Mouse (Mus musculus): ENCODE data around the gene H2-D1. TPM values are rescaled to one million over a fixed set of nuclear protein-coding genes. Genes with fewer than 3 reads are reported as not detected.

The H2-D1 gene
- polyA plus RNA-seq, 1 experiment from 2014 or later: 56.5 TPM

DNA sequence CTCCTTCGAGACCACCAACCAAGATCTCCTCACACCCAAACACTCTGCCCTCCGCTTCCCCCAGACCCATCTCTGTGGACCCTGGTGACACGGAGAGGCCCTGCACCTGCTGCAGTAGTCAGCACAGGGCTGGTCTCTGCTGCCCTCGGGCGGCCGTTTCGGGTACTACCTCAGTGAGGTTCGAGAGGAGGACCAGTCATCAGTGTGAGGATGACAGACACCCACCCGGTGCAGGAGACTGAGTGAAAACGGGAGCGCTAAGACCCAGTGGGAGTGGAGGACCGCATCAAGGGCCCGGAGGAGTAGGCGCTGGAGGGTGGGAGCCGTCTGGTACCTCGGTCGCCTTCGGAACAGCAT is 26.2 kb upstream of the H2-D1 start:
- Histone ChIP-seq H3K4me1 (ENCODE audit: control insufficient read depth, insufficient read depth, low read length) (peaks cover 9% of the 10 kb centered on the region), H3K4me2 (ENCODE audit: low read depth) (peak overlapping the region; percentile 90), H3K27ac (ENCODE audit: low read depth, low read length) (peak overlapping the region; percentile 91), H3K9me3 (ENCODE audit: control insufficient read depth, low read length) (no peaks in the 10 kb centered on the region), H3K9ac (ENCODE audit: low read length) (peak overlapping the region; percentile 89), H3K27me3 (ENCODE audit: control insufficient read depth, insufficient read depth, low read length) (no peaks in the 10 kb centered on the region), H3K36me3 (ENCODE audit: control insufficient read depth, insufficient read depth, low read length) (peaks cover 2% of the 10 kb centered on the region; the same call in 1 of the 2 replicates), H3K4me3 (ENCODE audit: low read depth, low read length) (peak overlapping the region; percentile 64)
- DNase-seq (ENCODE audit: low spot score) (peak; percentile 96), ATAC-seq (ENCODE audit: insufficient read depth, low FRiP score, low TSS enrichment) (peak; percentile 60)
- under 1% methylated on average over 18 of the region's 18 CpGs for WGBS

DNA sequence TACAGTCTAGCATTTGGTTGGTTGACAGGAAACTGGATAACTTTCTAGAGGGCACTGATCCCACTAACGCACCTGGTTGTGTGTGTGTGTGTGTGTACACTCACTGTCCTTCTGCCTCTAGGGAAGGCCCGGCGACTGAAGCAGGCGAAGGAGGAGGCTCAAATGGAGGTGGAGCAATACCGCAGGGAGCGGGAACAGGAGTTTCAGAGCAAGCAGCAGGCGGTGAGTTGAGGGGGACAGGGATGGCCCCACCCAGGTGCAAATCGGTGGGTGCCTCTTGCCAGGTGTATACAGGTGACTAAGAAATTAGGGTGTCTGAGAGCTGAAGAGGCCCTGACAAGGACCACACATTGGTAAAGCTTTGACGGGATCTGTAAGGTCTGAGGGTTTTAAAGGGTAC is 25.5 kb upstream of the H2-D1 start:
- ATAC-seq (ENCODE audit: insufficient read depth, low FRiP score, low TSS enrichment) (no peak), DNase-seq (ENCODE audit: low spot score) (no peak)
- 89% methylated on average over 9 of the region's 9 CpGs for WGBS
- peak overlapping the region; percentile 89 for H3K9ac ChIP-seq (ENCODE audit: low read length)
- peaks cover 2% of the 10 kb centered on the region; the same call in 1 of the 2 replicates for H3K36me3 ChIP-seq (ENCODE audit: control insufficient read depth, insufficient read depth, low read length)
- no peaks in the 10 kb centered on the region for H3K9me3 ChIP-seq (ENCODE audit: control insufficient read depth, low read length)
- H3K4me3 ChIP-seq (ENCODE audit: low read depth, low read length): peak overlapping the region; percentile 64
- no peaks in the 10 kb centered on the region for H3K27me3 ChIP-seq (ENCODE audit: control insufficient read depth, insufficient read depth, low read length)
- peak overlapping the region; percentile 90 for H3K4me2 ChIP-seq (ENCODE audit: low read depth)
- no peak overlapping the region for H3K27ac ChIP-seq (ENCODE audit: low read depth, low read length)
- peaks cover 9% of the 10 kb centered on the region for H3K4me1 ChIP-seq (ENCODE audit: control insufficient read depth, insufficient read depth, low read length)

- Histone ChIP-seq H3K36me3 (ENCODE audit: control insufficient read depth, insufficient read depth, low read length) (peaks cover 2% of the 10 kb centered on the region; the same call in 1 of the 2 replicates), H3K9me3 (ENCODE audit: control insufficient read depth, low read length) (no peaks in the 10 kb centered on the region), H3K4me2 (ENCODE audit: low read depth) (no peak overlapping the region), H3K9ac (ENCODE audit: low read length) (no peak overlapping the region), H3K4me1 (ENCODE audit: control insufficient read depth, insufficient read depth, low read length) (peaks cover 9% of the 10 kb centered on the region), H3K4me3 (ENCODE audit: low read depth, low read length) (no peak overlapping the region), H3K27ac (ENCODE audit: low read depth, low read length) (no peak overlapping the region), H3K27me3 (ENCODE audit: control insufficient read depth, insufficient read depth, low read length) (no peaks in the 10 kb centered on the region)
- 89% methylated on average over 12 of the region's 12 CpGs for WGBS
- no peak for ATAC-seq (ENCODE audit: insufficient read depth, low FRiP score, low TSS enrichment)
- DNase-seq (ENCODE audit: low spot score): no peak
Measured at GRCm38 (mm10) chr17:35237504-35237903, 25.0 kb upstream of the H2-D1 start.

DNA sequence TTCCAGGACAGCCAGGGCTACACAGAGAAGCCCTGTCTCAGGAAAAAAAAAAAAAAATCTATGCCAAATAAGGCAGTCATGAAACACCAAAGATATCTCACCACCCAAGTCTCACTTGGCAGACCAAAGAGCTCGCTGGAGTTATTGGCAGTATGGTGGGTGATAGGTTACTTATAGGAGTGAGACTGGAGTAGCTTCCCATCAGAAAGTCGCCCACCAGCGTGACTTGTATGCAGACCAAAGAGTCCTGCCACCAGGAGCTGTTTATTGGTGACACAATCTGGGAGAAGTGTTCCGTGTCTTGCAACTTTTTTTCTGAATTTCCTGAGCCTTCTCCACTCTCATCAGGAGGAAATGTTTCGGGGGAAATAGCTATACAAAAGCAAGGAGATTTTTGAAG is 22.8 kb upstream of the H2-D1 start:
- H3K4me2 ChIP-seq (ENCODE audit: low read depth): no peak overlapping the region
- DNase-seq (ENCODE audit: low spot score) (no peak), ATAC-seq (ENCODE audit: insufficient read depth, low FRiP score, low TSS enrichment) (no peak)
- no peaks in the 10 kb centered on the region for H3K9me3 ChIP-seq (ENCODE audit: control insufficient read depth, low read length)
- H3K4me1 ChIP-seq (ENCODE audit: control insufficient read depth, insufficient read depth, low read length): peaks cover 22% of the 10 kb centered on the region
- H3K4me3 ChIP-seq (ENCODE audit: low read depth, low read length): no peak overlapping the region
- no peak overlapping the region for H3K27ac ChIP-seq (ENCODE audit: low read depth, low read length)
- no peaks in the 10 kb centered on the region for H3K27me3 ChIP-seq (ENCODE audit: control insufficient read depth, insufficient read depth, low read length)
- H3K36me3 ChIP-seq (ENCODE audit: control insufficient read depth, insufficient read depth, low read length): peaks cover 14% of the 10 kb centered on the region
- 82% methylated on average over 5 of the region's 5 CpGs for WGBS
- no peak overlapping the region for H3K9ac ChIP-seq (ENCODE audit: low read length)

DNA sequence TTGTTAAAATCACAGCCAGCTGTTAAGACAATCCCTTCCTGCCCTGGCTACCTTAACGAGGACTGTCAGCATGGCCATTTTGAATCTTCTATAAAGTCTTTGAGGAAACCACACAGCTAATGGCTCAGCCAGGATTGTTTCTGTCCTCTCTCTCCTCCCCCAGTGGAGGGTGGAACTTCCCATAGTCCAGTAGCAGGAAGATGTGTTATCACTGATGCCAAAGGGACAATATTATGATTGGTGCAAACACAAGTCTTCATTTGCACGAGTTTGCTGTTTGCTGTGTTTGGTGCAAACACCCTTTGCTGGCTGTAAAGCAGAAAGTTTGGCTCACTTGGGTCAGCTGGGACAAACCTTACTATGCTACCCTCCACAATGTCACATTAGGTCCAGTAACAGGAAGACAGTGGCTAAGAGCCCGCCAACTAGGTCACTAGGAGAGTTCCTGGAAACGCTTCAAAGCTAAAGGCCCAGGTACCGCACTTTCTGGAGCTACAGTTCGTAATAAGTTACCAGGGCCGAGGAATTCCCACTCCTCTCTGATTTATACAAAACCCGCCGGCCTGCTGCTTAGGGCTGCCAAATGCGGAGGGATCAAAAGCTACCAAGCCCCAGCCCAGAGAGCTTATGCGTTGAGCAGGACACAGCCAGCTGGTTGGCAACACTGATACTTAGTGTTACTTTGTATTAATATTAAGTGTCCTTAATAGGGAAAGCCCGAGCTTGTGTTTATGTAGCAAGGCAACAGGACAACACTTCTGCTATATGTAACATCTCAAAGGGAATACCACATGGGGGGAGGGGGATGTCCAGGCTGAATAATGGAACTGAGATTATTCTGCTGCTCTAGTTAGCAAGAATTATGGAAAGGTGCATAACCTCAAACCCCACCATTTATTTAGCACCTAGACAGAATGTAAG is 21.9 kb upstream of the H2-D1 start:
- WGBS: 33% methylated on average over 12 of the region's 12 CpGs
- Histone ChIP-seq H3K9ac (ENCODE audit: low read length) (peak overlapping the region; percentile 100), H3K36me3 (ENCODE audit: control insufficient read depth, insufficient read depth, low read length) (peaks cover 20% of the 10 kb centered on the region), H3K4me3 (ENCODE audit: low read depth, low read length) (peak overlapping the region; percentile 82), H3K27me3 (ENCODE audit: control insufficient read depth, insufficient read depth, low read length) (no peaks in the 10 kb centered on the region), H3K4me1 (ENCODE audit: control insufficient read depth, insufficient read depth, low read length) (peaks cover 28% of the 10 kb centered on the region), H3K9me3 (ENCODE audit: control insufficient read depth, low read length) (no peaks in the 10 kb centered on the region), H3K4me2 (ENCODE audit: low read depth) (peak overlapping the region; percentile 89), H3K27ac (ENCODE audit: low read depth, low read length) (peak overlapping the region; percentile 95)
- DNase-seq (ENCODE audit: low spot score) (no peak), ATAC-seq (ENCODE audit: insufficient read depth, low FRiP score, low TSS enrichment) (peak; percentile 3; the same call in 1 of the 2 replicates)

DNA sequence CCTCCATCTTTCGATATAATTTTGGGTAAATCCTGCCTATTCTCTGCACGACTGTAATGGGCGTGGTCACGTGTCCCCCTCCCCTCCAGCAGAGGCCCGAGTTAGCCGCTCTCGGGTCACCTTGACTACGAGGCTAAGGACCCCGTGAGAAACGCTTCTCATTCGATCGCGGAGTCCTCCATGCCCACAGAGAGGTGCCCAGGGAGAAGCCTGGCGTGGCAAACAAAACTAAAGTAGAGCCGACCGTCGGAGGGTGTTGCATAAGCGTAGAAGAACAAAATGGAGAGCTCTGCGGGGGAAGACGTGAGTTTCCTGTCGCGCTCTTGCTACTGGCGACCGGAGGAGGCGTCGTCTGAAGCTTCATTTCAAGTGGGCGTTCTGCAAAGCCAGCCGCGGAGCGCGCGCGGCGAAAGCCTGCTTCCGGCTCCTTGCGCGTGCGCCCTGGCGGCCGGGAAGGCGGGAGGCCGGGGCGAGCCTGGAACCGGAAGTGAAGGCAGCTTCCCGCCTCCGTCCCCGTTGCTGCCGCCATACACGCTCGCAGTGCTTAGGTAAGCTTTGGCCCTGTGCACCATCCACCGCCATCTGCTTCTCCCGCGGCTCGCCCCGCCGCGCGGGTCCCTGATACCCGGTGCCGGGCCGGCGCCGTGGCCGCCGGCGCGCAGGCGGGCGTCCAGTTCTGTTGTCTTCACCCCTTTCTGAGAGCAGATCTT is 21.1 kb upstream of the H2-D1 start, which contains the start of gene Ddx39b:
TSS of gene Ddx39b (plus strand) at position 442 of the 710 bp plus-strand sequence.
- H3K36me3 ChIP-seq (ENCODE audit: control insufficient read depth, insufficient read depth, low read length): peaks cover 24% of the 10 kb centered on the region
- H3K27ac ChIP-seq (ENCODE audit: low read depth, low read length): peak within 1 kb of the TSS; percentile 95
- no peaks in the 10 kb centered on the region for H3K9me3 ChIP-seq (ENCODE audit: control insufficient read depth, low read length)
- under 1% methylated on average over 69 of the region's 69 CpGs for WGBS
- H3K9ac ChIP-seq (ENCODE audit: low read length): peak within 1 kb of the TSS; percentile 100
- H3K4me2 ChIP-seq (ENCODE audit: low read depth): peak within 1 kb of the TSS; percentile 89
- peaks cover 28% of the 10 kb centered on the region for H3K4me1 ChIP-seq (ENCODE audit: control insufficient read depth, insufficient read depth, low read length)
- no peaks in the 10 kb centered on the region for H3K27me3 ChIP-seq (ENCODE audit: control insufficient read depth, insufficient read depth, low read length)
- ATAC-seq (ENCODE audit: insufficient read depth, low FRiP score, low TSS enrichment) (peak; percentile 84), DNase-seq (ENCODE audit: low spot score) (peak; percentile 97)
- H3K4me3 ChIP-seq (ENCODE audit: low read depth, low read length): peak within 1 kb of the TSS; percentile 82

- peak; percentile 80 for DNase-seq (ENCODE audit: low spot score)
- Histone ChIP-seq H3K9ac (ENCODE audit: low read length) (peak overlapping the region; percentile 100), H3K36me3 (ENCODE audit: control insufficient read depth, insufficient read depth, low read length) (peaks cover 31% of the 10 kb centered on the region), H3K27ac (ENCODE audit: low read depth, low read length) (peak overlapping the region; percentile 95), H3K4me2 (ENCODE audit: low read depth) (peak overlapping the region; percentile 89), H3K4me1 (ENCODE audit: control insufficient read depth, insufficient read depth, low read length) (peaks cover 27% of the 10 kb centered on the region), H3K9me3 (ENCODE audit: control insufficient read depth, low read length) (no peaks in the 10 kb centered on the region), H3K27me3 (ENCODE audit: control insufficient read depth, insufficient read depth, low read length) (no peaks in the 10 kb centered on the region), H3K4me3 (ENCODE audit: low read depth, low read length) (peak overlapping the region; percentile 82)
- peak; percentile 77 for ATAC-seq (ENCODE audit: insufficient read depth, low FRiP score, low TSS enrichment)
- WGBS: under 1% methylated on average over 51 of the region's 55 CpGs
Measured at GRCm38 (mm10) chr17:35242015-35242941, 20.3 kb upstream of the H2-D1 start.

DNA sequence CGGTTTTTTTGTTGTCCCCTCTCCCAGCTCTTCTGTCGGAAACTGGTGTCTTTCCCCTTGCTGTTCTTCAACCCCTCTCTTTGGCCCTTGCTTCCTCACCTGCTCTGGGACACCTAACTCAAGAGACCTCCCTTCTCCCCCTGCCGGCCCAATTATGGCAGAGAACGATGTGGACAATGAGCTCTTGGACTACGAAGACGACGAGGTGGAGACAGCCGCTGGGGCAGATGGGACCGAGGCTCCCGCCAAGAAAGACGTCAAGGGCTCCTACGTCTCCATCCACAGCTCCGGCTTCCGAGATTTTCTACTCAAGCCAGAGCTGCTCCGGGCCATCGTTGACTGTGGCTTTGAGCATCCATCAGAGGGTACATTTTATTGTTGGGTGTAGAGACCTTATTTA is 19.4 kb upstream of the H2-D1 start:
- Histone ChIP-seq H3K4me3 (ENCODE audit: low read depth, low read length) (peak overlapping the region; percentile 82), H3K9ac (ENCODE audit: low read length) (peak overlapping the region; percentile 100), H3K36me3 (ENCODE audit: control insufficient read depth, insufficient read depth, low read length) (peaks cover 34% of the 10 kb centered on the region), H3K27me3 (ENCODE audit: control insufficient read depth, insufficient read depth, low read length) (no peaks in the 10 kb centered on the region), H3K4me2 (ENCODE audit: low read depth) (peak overlapping the region; percentile 89), H3K27ac (ENCODE audit: low read depth, low read length) (peak overlapping the region; percentile 95), H3K9me3 (ENCODE audit: control insufficient read depth, low read length) (no peaks in the 10 kb centered on the region), H3K4me1 (ENCODE audit: control insufficient read depth, insufficient read depth, low read length) (peaks cover 27% of the 10 kb centered on the region)
- 5% methylated on average over 16 of the region's 16 CpGs for WGBS
- ATAC-seq (ENCODE audit: insufficient read depth, low FRiP score, low TSS enrichment): no peak
- peak; percentile 67 for DNase-seq (ENCODE audit: low spot score)
